Mouse (Mus musculus) urinary bladder, postnatal 0 days (tissue): Measurements from ENCODE around the gene Xdh. TPM values are rescaled to one million over a fixed set of nuclear protein-coding genes. Genes with fewer than 3 reads are reported as not detected.

Experiments
- polyA plus RNA-seq: library from polyadenylated mRNA; unstranded; fragments of >200 nt; fragmentation: Nextera tagmentation; extraction: Ambion mirVana; gene quantifications from 2 replicates; pipeline ENCODE4 v1.2.1, GENCODE M21; 2015

Gene Xdh
- polyA plus RNA-seq, result 9.4 and 21.4 TPM in 2 replicates

DNA sequence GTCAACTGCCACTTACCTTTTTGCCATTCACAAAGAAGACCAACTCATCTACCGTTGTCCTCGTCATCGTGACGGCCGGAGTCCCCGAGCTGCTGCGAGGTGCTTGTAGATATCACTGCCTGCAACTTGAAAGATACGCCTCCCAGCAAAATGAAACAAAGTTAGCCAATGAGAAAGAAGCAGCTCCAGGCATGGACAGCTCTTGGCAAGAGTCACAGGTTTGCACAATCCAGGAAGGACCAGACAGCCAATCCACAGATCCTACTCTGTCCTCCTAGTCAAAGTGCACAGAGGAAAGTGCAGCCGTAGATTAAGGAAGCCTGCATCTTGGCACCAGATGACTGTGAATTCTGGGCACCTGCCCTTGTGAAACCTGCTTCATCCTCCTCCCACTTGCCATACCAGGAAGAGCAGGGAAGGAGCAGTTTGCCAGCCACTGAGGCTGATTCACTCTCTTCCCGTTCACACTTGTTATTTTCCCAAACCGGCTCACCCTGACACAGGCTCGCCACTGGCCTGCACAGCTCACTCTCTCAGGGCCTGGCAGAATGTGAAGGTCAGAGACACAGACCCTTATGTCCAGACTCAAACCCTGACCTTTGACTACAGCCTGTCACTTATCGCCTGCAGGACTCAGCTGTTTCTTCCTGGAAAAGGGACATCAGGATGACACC is at the start of gene Xdh:
Gene Xdh (minus strand): TSS at position 135 of the 674 bp plus-strand sequence.

Other genes starting within 250 kb of the Xdh start
- gene Galnt14, start 239.7 kb downstream of the Xdh start, polyA plus RNA-seq, result 0.19 and 0.31 TPM in 2 replicates
- gene Ehd3, start 146.1 kb downstream of the Xdh start, polyA plus RNA-seq, result 1.5 and 1.9 TPM in 2 replicates
- gene Srd5a2, start 97.7 kb upstream of the Xdh start, polyA plus RNA-seq, result not detected in 2 replicates